Mouse (Mus musculus) large intestine, adult 2 months (tissue): ENCODE measurements at regions not wholly inside any gene's neighbourhood (a gene's known extent, or its start where the extent isn't known, plus 50 kb on each side); places are given as distances from the start of the nearest gene placed in this dataset.

Experiments used
- DNase-seq: peaks from one replicate; pipeline ENCODE4 v3.0.0-alpha.2; 2012; ENCODE audit warnings: low read depth, low spot score
- WGBS: fragments of 180-500 bp; shearing (Covaris S2); methylation state at CpG from one replicate; pipeline ENCODE4 v1.1.7; 2018; 5-methylcytosine and 5-hydroxymethylcytosine counted together

DNA sequence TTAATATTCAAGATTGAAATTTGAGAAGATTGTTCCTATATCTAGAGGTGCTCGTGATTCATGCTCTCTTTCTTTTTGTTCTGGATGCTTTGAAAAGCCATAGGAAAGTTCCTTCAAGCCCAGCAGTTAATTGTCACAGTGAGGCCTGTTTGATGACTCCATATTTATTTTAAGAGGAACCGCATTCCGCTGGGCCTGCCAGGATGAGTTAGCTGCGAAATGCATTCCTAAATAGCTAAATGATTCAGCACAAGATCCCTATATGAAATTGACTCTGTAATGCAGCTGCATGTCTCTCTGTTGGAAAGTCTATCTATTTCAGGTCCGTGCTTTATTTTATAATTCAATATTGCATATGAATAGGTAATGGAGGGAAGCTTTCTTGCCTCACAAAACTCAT, 511.9 kb upstream of the Adgra3 start:
- 61% methylated on average over 5 of the region's 5 CpGs for WGBS
- no peak for DNase-seq

DNA sequence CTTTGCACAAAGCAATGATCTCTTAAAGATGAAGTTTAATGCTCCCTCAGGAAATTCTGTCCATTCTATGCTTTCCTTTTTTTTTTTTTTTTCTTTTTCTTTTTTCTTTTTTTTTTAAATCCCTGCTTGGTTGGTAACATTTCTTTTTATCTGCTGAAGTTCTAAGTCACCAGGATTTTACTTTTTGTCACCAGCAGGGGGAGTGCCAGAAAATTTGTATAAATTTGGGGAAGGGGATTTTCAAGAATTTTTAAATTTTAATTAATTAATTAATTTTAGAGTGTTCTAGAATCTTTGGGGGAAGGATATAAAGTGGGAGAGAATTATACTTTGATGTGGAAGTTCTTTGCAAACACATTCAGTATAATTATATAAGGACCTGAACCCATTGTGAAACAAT, 492.3 kb upstream of the Adgra3 start:
- DNase-seq = no peak

DNA sequence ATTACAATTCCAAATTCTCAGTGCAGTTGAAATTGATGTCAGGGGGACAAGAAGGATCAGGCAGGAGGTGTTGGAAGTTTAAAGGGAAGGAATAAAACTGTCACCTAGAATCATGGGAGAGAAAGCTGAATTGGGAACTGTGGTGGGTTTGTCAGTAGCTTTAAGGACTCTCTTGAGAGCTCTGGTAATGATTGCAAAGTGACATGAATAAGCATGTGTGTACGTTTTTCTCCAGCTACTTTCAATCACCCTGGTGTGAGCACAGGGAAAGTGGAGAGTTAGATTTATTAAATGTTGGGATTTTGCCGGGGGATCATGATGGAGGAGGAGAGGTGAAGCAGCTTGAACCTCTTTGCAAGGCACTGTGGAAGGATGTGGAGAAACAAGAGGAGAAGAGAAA, 453.7 kb upstream of the Adgra3 start:
- 71% methylated on average over 2 of the region's 2 CpGs for WGBS
- no peak for DNase-seq

GRCm38 (mm10) chr5:50509696-50510421, 451.1 kb upstream of the Adgra3 start:
- WGBS = 82% methylated on average over 3 of the region's 3 CpGs
- DNase-seq = no peak

DNA sequence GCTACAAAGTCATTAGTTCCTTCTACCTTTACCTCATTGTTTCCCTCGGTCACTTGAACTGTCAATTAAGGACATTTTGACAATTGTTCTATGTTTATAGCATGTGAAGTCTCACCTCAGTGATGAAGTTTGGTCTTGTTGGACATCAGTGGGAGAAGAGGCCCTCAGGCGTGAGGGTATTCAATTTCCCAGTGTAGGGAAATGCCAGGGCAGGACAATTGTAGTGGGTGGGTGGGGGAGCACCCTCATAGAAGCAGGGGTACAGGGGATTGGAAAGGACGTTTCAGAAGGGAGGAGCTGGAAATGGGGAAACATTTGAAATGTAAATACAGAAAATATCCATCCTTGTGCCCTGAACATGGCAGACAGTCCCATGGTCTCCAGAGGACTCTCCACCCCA, 431.4 kb upstream of the Adgra3 start:
- 62% methylated on average over 3 of the region's 3 CpGs for WGBS
- no peak for DNase-seq

DNA sequence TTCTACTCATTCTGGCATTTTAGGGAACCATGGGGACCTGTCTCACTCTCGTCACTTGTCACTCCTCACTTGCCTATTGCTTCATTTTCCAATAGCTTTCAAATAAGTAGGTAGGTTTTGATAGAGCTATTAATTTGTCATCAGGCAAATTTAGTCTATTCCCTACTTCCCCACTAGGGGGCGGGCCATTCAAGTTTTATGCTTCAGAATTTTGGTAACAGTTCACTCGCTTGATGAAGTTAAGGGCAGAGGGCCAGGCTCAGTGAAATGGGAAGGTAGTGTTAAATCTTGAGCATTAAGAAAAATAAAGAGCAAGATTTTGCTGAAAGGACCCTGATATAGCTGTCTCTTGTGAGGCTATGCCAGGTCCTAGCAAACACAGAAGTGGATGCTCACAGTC, 418.2 kb upstream of the Adgra3 start:
- peak; percentile 3 for DNase-seq
- 17% methylated on average over 3 of the region's 3 CpGs for WGBS

GRCm38 (mm10) chr5:50461491-50461890, 402.7 kb upstream of the Adgra3 start:
- 84% methylated on average over 3 of the region's 3 CpGs for WGBS
- DNase-seq = no peak

DNA sequence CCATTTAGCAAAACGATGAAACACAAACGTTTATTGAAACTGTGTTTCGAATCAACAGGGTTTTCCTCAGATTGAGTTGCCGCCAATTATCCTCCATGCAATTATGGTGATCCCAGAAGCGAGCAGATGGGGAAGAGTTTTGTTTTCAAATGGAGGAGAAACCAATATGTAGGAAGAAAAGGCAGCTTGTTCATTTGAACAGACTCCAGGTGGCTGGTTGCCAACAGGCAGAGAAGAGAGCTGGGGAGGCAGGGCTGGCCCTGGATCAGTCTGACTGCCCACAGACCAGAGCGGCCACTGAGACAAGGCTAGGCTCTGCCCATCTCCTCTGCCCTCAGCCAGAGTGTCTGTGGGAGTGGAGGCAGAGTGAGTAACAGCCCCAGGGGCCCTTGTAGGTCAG, 398.8 kb upstream of the Adgra3 start:
- 59% methylated on average over 6 of the region's 6 CpGs for WGBS
- no peak for DNase-seq

- no peak for DNase-seq
- WGBS = 32% methylated on average over 2 of the region's 2 CpGs
Measured at GRCm38 (mm10) chr5:50454387-50454786, 395.6 kb upstream of the Adgra3 start.

- no peak for DNase-seq
- WGBS = 53% methylated on average over 1 of the region's 1 CpGs
Measured at GRCm38 (mm10) chr5:50406923-50407322, 348.1 kb upstream of the Adgra3 start.

- DNase-seq = no peak
- WGBS = 88% methylated on average over 3 of the region's 3 CpGs
Measured at GRCm38 (mm10) chr5:50406520-50406919, 347.7 kb upstream of the Adgra3 start.
